Mouse (Mus musculus) macrophage (primary cell): Measurements from ENCODE around the gene Sik1. TPM values are rescaled to one million over a fixed set of nuclear protein-coding genes. Genes with fewer than 3 reads are reported as not detected.

Experiments
- H3K27ac ChIP-seq: fragments of 350-480 bp; formaldehyde crosslinking; 2 replicates; pipeline ENCODE4 v1.9.0; 2021
- H3K36me3 ChIP-seq: fragments of 350-480 bp; formaldehyde crosslinking; 2 replicates; pipeline ENCODE4 v1.9.0; 2021; ENCODE audit errors: inconsistent target
- H3K4me3 ChIP-seq: fragments of 350-480 bp; formaldehyde crosslinking; 2 replicates; pipeline ENCODE4 v1.9.0; 2021; ENCODE audit errors: inconsistent target
- H3K79me2 ChIP-seq: fragments of 350-480 bp; formaldehyde crosslinking; 2 replicates; pipeline ENCODE4 v1.9.0; 2021; ENCODE audit errors: inconsistent target
- WGBS: methylation state at CpG from one replicate; pipeline ENCODE4 v1.1.7; 2026; ENCODE audit warnings: inconsistent platforms; ENCODE audit not compliant: missing documents; 5-methylcytosine and 5-hydroxymethylcytosine counted together
- polyA plus RNA-seq: library from polyadenylated mRNA; stranded (reverse); fragments of 250-400 nt; gene quantifications from 3 replicates; pipeline ENCODE4 v1.2.4, GENCODE M21; 2018; ENCODE audit warnings: inconsistent platforms

The Sik1 gene
- polyA plus RNA-seq, 1 experiment from 2014 or later: 8.6 TPM

GRCm38 (mm10) chr17:31805585-31805984, 50.0 kb downstream of the Sik1 start:
- Histone ChIP-seq H3K4me3 (no peak overlapping the region), H3K79me2 (no peaks in the 10 kb centered on the region), H3K27ac (no peak overlapping the region), H3K36me3 (no peaks in the 10 kb centered on the region)
- 19% methylated on average over 3 of the region's 4 CpGs for WGBS

DNA sequence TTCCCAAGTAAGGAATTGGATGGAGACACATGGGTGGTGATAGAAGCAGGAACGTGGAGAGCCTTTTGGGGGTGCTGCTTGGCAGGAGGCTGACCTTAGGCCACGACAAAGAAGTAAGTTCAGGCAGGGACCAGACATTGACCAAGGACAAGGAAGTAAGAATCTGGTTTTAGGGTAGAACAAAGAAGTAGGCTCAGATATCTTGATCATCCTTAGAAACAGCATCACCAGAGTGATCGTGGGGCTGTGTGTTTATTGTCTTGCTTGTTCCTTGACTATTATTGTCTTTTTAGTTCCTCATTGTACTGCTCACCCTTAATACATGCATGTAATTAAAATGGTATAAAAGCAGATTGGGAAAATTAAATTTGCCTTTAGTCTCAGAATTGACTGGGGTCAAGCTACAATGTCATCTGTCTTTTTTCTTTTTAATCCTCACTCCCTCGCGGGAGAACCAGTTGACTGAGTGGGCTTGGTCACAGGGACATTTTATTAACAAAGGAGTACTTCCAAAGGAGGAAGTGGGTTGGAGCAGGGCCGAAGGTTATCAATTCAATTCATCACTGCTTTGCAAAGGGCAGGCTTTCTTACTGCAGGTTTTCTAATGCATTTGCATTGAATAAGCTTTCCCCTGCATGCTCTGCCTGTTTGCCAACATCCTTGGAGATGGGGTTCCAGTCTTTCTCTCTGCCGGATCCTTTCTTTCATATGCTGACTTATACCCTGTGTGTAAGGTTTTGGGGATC, 53.2 kb downstream of the Sik1 start:
- Histone ChIP-seq H3K36me3 (no peaks in the 10 kb centered on the region), H3K27ac (no peak overlapping the region), H3K79me2 (no peaks in the 10 kb centered on the region), H3K4me3 (no peak overlapping the region)
- 48% methylated on average over 7 of the region's 7 CpGs for WGBS

DNA sequence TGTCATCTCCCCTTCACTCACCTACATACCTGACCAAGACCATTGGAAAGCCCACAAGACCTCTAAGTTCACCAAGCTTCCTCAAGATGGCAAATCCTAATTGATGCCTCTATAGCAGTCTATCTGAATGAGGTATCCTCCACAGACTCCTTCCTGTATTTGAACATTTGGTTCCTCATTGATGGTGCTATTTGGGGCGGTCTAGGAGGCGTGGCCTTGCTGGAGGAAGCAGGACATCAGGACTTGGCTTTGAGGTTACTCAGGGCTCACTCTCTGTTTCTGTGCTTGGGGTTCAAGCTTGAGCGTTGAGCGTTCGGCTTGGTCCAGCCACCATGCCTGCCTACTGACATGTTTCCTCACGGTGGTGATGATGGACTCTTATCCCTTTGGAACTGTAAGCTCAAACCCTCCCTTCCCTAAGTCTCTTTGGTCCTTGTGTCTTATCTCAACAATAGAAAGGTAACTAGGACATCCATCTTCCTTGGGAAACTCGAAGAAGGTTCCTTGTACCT, 54.7 kb downstream of the Sik1 start:
- Histone ChIP-seq H3K79me2 (no peaks in the 10 kb centered on the region), H3K27ac (no peak overlapping the region), H3K4me3 (no peak overlapping the region), H3K36me3 (no peaks in the 10 kb centered on the region)
- 54% methylated on average over 7 of the region's 7 CpGs for WGBS

DNA sequence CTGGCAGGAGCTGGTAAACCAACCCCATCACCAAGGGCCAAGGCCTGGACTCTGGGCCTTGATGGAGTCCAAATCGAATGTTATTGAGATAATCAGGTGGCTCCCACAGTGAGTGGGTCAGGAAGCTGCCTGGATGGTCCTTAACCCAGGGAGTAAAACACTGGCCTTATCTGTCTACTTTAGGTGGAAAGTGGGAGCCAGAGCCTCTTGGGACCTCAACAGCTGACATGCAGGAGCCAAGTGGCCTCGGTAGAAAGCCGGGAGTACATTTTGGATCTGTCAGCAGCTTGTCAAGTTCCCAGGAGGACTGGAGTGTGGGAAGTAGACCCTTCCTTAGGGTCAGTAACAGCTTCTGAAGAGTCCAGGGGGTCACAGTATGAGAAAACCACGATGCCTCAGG, 59.7 kb downstream of the Sik1 start:
- no peak overlapping the region for H3K4me3 ChIP-seq
- no peaks in the 10 kb centered on the region for H3K36me3 ChIP-seq
- 79% methylated on average over 4 of the region's 4 CpGs for WGBS
- no peak overlapping the region for H3K27ac ChIP-seq
- no peaks in the 10 kb centered on the region for H3K79me2 ChIP-seq

Other genes starting within 250 kb of the Sik1 start
- gene Cbs, start 218.6 kb downstream of the Sik1 start, polyA plus RNA-seq: not detected in 3 replicates
- gene U2af1, start 196.9 kb downstream of the Sik1 start, polyA plus RNA-seq: 75.6 to 153 TPM (median 87.3 TPM) in 3 replicates
- gene Cryaa, start 178.0 kb downstream of the Sik1 start, polyA plus RNA-seq: not detected in 3 replicates
- 4.0 to 12.0 TPM (median 7.3 TPM) in 3 replicates for gene Rrp1b, start 180.3 kb upstream of the Sik1 start, polyA plus RNA-seq
- not detected in 3 replicates for gene Hsf2bp, start 180.5 kb upstream of the Sik1 start, polyA plus RNA-seq